21 mouse cellular contexts compared by ENCODE assay signal in the genomic region with DNA sequence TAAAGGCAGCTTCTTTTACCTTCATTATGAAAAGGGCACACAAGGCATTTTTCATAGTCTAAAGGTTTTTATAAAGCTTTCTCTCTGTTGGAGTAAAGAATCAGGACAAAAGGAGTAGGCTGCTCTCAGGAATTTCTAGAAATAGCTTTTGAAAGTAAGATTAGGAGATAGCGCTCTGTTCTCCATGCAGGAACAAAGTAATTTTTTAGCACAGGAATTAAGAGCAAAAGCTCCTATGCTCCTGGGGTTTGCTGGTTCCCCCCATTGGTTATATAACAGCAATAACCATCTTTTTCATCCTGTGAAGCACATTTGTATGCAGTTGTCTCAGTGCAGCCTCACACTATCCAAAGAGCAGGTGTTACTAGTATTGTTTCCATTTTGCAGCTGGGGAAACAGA.
DNase-seq lines count a peak whose midpoint lies in the region; ATAC-seq lines count a peak whose summit lies in the region.
"Had no signal": no experiment of that assay in that cellular context is flagged by ENCODE, and none has a peak within 500 bp of the region (broad histone marks: within the 10 kb centered on the region; RNA-seq: fewer than 3 reads in every experiment).

No protein-coding gene starts in this region.

- H3K9ac ChIP-seq in hindbrain, embryonic 16.5 days (ENCODE audit: low read depth, low read length) = no peak overlapping the region
- H3K9ac ChIP-seq in hindbrain, embryonic 12.5 days = no peak overlapping the region
- H3K9ac ChIP-seq: embryonic facial prominence, embryonic 12.5 days; forebrain, embryonic 15.5 days had no signal

- no peak overlapping the region for H3K4me2 ChIP-seq in hindbrain, embryonic 16.5 days (ENCODE audit: low read length)
- H3K4me2 ChIP-seq in hindbrain, embryonic 12.5 days (replicated peaks) = no peak overlapping the region
- H3K4me2 ChIP-seq: embryonic facial prominence, embryonic 12.5 days; forebrain, embryonic 15.5 days had no signal

- no peaks in the 10 kb centered on the region for H3K4me1 ChIP-seq in hindbrain, embryonic 16.5 days (ENCODE audit: control insufficient read depth, insufficient read depth, low read depth, low read length)
- no peaks in the 10 kb centered on the region for H3K4me1 ChIP-seq in hindbrain, embryonic 12.5 days
- H3K4me1 ChIP-seq: embryonic facial prominence, embryonic 12.5 days; forebrain, embryonic 15.5 days; heart, embryonic 10.5 days had no signal

- no peak for DNase-seq in frontal cortex, postnatal 10 days (ENCODE audit: low spot score in 2 of 2)
- peak; percentile 17 to 55 for DNase-seq in left cerebral cortex, postnatal 25 days (ENCODE audit: low spot score in 2 of 2)
- no peak for DNase-seq in left cerebral cortex, adult 18-20 months (ENCODE audit: low spot score in 2 of 2)
- peak; percentile 64 for DNase-seq in brain, adult 2 months (ENCODE audit: low read depth, low spot score)
- no peak for DNase-seq in gastrocnemius, postnatal 25 days
- DNase-seq: adrenal gland, adult 8-10 months; adrenal gland, postnatal 36 days; B cell, adult 2 months; cerebellum, adult 11 months; cerebellum, adult 8-10 months; cerebellum, postnatal 14 days; heart, adult 18-20 months; heart, postnatal 10 days had no signal

- ATAC-seq in frontal cortex, adult (ENCODE audit: low TSS enrichment) = peak; percentile 92
- ATAC-seq in hindbrain, embryonic 16.5 days = no peak
- ATAC-seq in hindbrain, embryonic 12.5 days (ENCODE audit: low FRiP score) = no peak
- ATAC-seq: CD4-positive, CD25-positive, alpha-beta regulatory T cell, adult 4 months; forebrain, embryonic 15.5 days had no signal

- peak overlapping the region; percentile 16; the same call in 1 of the 2 replicates for H3K27ac ChIP-seq in hindbrain, embryonic 16.5 days (ENCODE audit: low read depth, low read length)
- no peak overlapping the region for H3K27ac ChIP-seq in hindbrain, embryonic 12.5 days
- H3K27ac ChIP-seq: embryonic facial prominence, embryonic 12.5 days; forebrain, embryonic 15.5 days; heart, embryonic 10.5 days had no signal

- no peaks in the 10 kb centered on the region for H3K9me3 ChIP-seq in hindbrain, embryonic 16.5 days (ENCODE audit: control insufficient read depth, low read length)
- H3K9me3 ChIP-seq in hindbrain, embryonic 12.5 days (replicated peaks) = no peaks in the 10 kb centered on the region
- H3K9me3 ChIP-seq: embryonic facial prominence, embryonic 12.5 days; forebrain, embryonic 15.5 days; G1E; heart, embryonic 10.5 days had no signal

- H3K4me3 ChIP-seq in hindbrain, embryonic 16.5 days (ENCODE audit: low read length) = no peak overlapping the region
- no peak overlapping the region for H3K4me3 ChIP-seq in hindbrain, embryonic 12.5 days
- H3K4me3 ChIP-seq: embryonic facial prominence, embryonic 12.5 days; forebrain, embryonic 15.5 days; heart, embryonic 10.5 days had no signal

- WGBS in hindbrain, embryonic 16.5 days = 62% methylated on average over 1 of the region's 1 CpGs
- 77% methylated on average over 1 of the region's 1 CpGs for WGBS in hindbrain, embryonic 12.5 days

- intact Hi-C loops in left cerebral cortex, postnatal 25 days (cut with DNase I) = no loop called here

- H3K27me3 ChIP-seq in hindbrain, embryonic 16.5 days (replicated peaks; ENCODE audit: control insufficient read depth, insufficient read depth, low read length) = no peaks in the 10 kb centered on the region
- no peaks in the 10 kb centered on the region for H3K27me3 ChIP-seq in hindbrain, embryonic 12.5 days
- H3K27me3 ChIP-seq: embryonic facial prominence, embryonic 12.5 days; forebrain, embryonic 15.5 days had no signal

- no peaks in the 10 kb centered on the region for H3K36me3 ChIP-seq in hindbrain, embryonic 16.5 days (ENCODE audit: control insufficient read depth, insufficient read depth, low read length)
- H3K36me3 ChIP-seq in hindbrain, embryonic 12.5 days = no peaks in the 10 kb centered on the region
- H3K36me3 ChIP-seq: embryonic facial prominence, embryonic 12.5 days; forebrain, embryonic 15.5 days; heart, embryonic 10.5 days had no signal

Comparison
In these comparisons a context has a peak if more than half of its experiments do, and no peak if none do; other contexts are left out.
1. DNase-seq: peak in left cerebral cortex, postnatal 25 days (2 of 2) and brain, adult 2 months (single experiment); none in frontal cortex, postnatal 10 days (0 of 2), left cerebral cortex, adult 18-20 months (0 of 2) and gastrocnemius, postnatal 25 days (single experiment).